Mouse (Mus musculus): ENCODE results near the gene Btbd7. TPM values are rescaled to one million over a fixed set of nuclear protein-coding genes. Genes with fewer than 3 reads are reported as not detected.

The Btbd7 gene
- polyA plus RNA-seq (2012; rRNA removed) = 23.7 and 25.3 TPM in 2 replicates

DNA sequence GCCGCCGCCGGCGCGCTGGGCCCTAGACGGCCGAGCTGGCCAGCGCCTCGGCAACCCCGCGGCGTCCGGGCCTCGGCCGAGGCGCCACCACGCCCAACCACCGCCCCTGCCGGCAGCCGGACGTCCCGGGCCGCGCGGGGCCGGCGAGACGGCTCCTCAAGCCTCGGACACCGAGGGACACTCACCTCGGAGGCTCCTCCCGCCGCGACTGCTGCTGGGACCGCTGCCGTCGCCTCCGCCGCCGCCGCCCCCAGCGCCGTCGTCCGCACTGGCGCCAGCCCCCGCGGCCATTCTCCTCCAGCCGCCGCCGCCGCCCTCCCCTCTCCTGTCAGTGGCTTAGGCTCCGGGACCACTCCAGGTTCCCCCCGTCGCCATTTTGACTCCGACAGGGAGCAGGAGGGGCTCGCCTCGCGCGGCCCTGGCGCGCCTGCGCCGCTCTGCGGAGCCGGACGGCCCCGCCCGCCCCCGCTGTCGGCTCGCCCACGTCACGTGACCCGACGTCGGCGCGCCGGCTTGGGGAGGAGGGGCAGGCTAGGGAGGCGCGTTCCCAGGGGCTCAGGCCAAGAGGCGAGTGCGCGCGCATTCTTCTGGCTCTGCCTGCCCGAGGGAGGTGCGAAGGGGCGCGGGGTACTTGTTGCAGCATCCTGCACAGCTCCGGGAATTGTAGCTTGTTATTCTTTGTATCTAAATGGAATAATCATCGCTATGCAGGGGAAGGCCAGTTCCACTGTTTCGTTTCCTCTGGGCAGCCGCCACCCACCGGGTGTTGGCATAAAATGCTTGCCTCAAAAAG, at the start of gene Btbd7:
TSS of gene Btbd7 (minus strand) at position 441 of the 793 bp plus-strand sequence.

DNA sequence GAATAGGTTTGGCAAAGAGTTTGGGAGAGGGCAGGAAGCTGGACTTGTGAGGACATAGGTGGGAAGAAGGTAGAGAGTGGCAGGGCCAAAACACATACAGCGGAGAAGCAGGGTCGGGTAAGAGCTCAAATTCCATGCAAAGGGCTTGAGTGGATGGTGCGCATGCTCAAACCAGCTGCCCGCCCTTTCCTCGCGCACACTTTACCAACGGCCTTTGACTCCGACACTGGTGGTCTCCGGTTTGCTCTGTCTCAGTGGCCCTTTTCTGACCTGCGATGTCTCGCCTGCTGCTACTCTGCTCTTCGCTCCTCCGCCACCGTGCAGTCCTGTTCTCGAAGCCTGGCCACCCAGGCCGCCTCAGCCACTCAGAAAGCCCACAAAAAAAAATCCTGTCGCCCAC, 20.8 kb upstream of the Btbd7 start, which contains the start of gene Cox8c:
TSS of gene Cox8c (plus strand) at position 226 of the 400 bp plus-strand sequence.

DNA sequence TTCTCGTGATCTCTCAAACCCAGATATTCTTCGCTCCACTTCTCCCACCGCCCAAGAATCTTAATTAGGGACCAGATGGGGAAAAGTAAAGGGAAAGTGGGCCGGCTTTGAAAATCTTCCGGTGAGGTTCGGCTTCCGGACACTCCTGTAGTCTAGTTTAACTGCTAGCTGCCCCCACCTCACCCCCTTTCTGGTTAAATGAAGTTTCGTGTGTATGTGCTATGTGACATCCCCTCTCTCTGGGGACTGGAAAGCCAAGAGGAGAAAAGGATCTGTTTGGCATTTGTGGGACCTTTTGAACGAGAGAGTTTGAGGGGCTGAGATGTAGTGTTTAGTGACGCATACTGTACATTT, 119.9 kb downstream of the Btbd7 start, which contains the start of gene Gm20604:
TSS of gene Gm20604 (minus strand) at position 270 of the 354 bp plus-strand sequence.

GRCm38 (mm10) chr12:102757689-102758402, 120.4 kb downstream of the Btbd7 start, which contains the start of the genes Gm28051, Gon7 and Ubr7:
Gene Gm28051, minus strand, starts transcription at chr12:102757765.
Gene Gon7, minus strand, starts transcription at chr12:102757803.
Gene Ubr7, plus strand, starts transcription at chr12:102757967.

DNA sequence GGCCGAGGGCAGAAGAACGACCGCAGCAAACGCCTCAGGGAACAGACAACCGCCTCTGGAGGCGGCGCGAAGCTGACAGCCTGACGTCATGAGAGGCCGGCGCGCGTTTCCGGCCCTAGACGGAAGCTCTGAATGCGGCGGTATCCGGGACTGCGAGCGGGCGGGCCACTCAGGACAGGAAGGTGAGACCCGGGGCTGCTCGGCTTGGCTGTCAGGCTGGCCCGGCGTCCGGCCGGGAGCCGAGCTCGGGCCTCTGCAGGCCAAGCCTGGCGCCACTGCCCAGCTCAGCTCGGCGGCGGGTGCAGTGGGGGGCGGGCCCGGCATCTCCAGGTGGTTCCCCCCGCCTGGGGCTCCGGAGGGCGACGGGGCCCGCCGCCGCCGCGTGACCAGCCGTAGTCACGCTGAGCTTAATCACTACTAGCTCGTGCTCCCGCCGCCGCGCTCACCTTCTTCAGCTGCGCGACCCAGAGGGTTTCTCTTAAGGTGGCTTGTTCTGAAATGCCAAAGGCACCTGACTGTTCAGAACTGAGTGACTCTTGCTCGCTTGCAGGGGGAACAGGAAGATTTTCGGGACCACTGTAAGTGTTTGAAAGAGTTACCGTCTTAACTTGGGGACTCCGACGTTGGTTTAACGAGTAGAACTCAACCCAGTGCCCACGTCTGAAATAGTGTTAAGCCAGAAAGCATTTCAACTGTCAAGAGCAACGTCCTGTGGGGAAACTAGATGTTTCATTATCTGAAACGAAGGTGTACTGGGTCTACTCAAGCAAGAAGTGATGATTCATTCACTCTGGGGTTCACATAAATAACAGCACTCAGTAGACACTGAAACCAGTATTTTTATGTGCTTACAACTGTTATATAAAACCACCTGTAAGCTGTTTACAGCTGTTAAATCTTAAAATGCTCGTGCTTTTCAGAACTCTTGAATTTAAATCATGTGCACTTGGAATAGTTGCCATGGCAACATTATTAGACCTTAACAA, 134.4 kb downstream of the Btbd7 start, which contains the start of the genes Moap1 and Tmem251:
TSS of gene Moap1 (minus strand) at position 73 of the 986 bp plus-strand sequence.
TSS of gene Tmem251 (plus strand) at position 174 of the 986 bp plus-strand sequence.

Other genes starting within 250 kb of the Btbd7 start
- 24.3 and 32.8 TPM in 2 replicates for gene Itpk1, start 173.5 kb downstream of the Btbd7 start, polyA plus RNA-seq (2012; rRNA removed)
- gene Moap1, start 134.8 kb downstream of the Btbd7 start, polyA plus RNA-seq (2012; rRNA removed) = 9.8 and 10.2 TPM in 2 replicates
- 4.3 and 4.8 TPM in 2 replicates for gene Tmem251, start 134.7 kb downstream of the Btbd7 start, polyA plus RNA-seq (2012; rRNA removed)
- gene Gm28051, start 120.7 kb downstream of the Btbd7 start, polyA plus RNA-seq (2012; rRNA removed) = not detected in 2 replicates
- gene Gon7, start 120.7 kb downstream of the Btbd7 start, polyA plus RNA-seq (2012; rRNA removed) = 29.3 and 31.9 TPM in 2 replicates
- 39.7 and 44.6 TPM in 2 replicates for gene Ubr7, start 120.5 kb downstream of the Btbd7 start, polyA plus RNA-seq (2012; rRNA removed)
- gene Gm20604, start 119.8 kb downstream of the Btbd7 start, polyA plus RNA-seq (2012; rRNA removed) = 33.0 and 33.7 TPM in 2 replicates
- gene Cox8c, start 20.8 kb upstream of the Btbd7 start, polyA plus RNA-seq (2012; rRNA removed) = not detected in 2 replicates
- 28.0 and 31.8 TPM in 2 replicates for gene Unc79, start 70.4 kb upstream of the Btbd7 start, polyA plus RNA-seq (2012; rRNA removed)

Measured in central nervous system, embryonic 14 days (tissue).